Mouse (Mus musculus) CH12F3 (cell line): Measurements from ENCODE around the gene Igsf10.
"Not testable (repeated sequence)": the region's sequence is repeated elsewhere in the genome, so short reads cannot be mapped to it uniquely, and the experiment has no call there.

ENCODE experiments used
- in situ Hi-C: fragments of 300-500 bp; cut with MboI; formaldehyde crosslinking; loops from 2 replicates; pipeline ENCODE4 v1.14.3; 2020; ENCODE audit warnings: low sequenced_read_pairs

Igsf10 gene

DNA sequence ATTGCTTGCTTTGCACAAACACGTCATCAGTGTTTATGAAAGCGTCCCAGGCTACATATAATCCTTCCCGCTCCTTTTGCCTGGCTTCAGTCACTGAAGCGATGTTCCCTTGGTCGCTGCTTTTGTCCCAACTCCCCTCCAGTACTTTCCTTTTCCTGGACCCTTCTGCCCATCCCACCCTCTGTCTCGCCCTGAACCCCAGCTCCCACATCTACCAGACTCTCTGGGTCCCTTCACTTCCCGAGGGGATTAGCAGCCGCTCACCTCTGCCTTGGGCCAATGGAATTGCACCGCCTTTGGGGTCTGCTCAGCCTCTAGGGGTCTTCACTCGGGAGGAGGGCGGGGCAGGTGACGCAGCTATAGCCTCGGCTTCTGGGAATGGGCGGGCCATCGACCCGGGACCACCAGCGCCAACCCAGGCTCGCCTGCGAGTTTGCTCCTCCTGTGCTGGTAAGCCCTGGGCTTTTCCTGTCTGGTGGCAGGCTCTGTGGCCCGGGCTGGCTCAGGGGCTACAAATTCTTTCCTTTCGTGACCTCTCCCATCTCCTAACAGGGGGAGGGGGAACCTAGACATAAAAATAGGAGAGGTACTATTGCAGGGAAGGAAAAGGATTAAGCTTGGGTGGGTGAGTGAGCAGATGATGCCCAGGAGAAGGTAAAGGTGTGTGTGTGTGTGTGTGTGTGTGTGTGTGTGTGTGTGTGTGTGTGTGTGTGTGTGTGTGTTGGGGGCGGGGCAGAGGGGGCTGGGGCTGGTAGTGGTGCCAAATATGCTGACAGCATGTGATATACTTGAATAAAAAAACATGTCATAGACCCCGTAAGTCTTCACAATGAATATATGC lies at the start of gene Igsf10:
TSS of gene Igsf10 (minus strand) at position 330 of the 841 bp plus-strand sequence.
- in situ Hi-C loops, result no loop called here

DNA sequence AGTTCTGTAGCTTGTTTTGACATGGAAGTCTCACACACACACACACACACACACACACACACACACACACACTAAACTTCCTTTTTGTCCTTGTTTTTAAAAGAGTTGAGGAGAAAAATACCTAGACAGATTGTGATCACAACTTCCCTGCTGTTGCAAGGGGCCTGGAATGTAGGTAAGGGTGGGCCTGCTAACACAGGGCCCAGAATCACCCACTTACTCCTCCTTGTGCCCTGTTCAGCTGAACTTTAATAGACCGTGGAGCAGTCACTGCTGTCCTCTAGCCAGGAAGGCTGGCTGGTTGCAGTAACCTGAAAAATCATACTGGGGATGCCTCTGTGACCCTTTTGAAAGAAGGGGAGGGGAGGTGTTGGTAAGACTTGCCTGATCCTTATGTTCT lies 41.4 kb upstream of the Igsf10 start:
- in situ Hi-C loops, result no loop called here

DNA sequence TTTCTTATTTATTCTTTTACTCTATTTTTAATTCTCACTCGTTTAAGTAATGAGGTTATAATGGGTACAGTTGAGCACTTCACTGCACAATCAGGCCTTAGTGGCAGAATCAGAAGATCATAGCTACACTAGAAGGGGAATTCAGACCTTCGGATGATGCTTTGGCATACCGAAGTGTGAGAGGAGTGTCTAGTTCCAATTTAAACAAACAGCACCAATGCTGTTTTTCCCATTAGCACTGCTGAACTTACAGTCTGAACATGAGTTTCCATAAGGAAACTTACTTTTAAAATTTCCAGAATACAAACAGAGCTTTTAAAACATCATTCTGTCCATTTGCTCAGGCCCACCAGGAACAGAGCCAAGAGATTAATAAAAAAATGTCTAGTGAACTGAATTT lies 40.8 kb upstream of the Igsf10 start:
- in situ Hi-C loops, result no loop called here

DNA sequence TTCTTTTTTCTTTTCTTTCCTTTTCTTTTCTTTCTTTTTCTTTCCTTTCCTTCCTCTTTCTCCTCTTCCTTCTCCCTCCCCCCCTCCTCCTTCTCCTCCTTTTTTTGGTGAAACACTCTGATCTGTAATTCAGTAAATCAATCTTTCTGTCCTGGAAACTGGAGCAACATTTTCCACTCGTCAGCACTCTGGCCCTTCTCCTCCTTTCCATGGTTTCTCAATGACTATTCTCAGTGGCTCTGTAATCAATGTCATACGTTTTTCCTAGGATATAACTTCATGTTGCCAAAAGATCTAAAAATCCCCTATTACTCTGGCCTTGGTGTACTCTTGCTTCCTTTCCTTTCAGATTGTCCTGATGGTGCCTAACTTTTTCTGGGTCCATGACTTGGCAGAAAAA lies 40.1 kb upstream of the Igsf10 start:
- in situ Hi-C loops, result no loop called here

DNA sequence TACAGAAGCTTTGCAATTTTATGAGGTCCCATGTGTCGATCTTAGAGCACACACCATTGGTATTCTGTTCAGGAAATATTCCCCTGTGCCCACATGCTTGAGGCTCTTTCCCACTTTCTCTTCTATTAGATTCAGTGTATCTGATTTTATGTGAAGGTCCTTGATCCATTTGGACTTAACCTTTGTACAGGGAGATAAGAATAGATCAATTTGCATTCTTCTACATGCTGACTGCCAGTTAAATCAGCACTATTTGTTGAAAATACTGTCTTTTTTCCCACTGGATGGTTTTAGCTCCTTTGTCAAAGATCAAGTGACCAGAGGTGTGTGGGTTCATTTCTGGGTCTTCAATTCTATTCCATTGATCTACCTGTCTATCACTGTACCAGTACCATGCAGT lies 34.6 kb upstream of the Igsf10 start:
- in situ Hi-C loops, result not testable (repeated sequence)

DNA sequence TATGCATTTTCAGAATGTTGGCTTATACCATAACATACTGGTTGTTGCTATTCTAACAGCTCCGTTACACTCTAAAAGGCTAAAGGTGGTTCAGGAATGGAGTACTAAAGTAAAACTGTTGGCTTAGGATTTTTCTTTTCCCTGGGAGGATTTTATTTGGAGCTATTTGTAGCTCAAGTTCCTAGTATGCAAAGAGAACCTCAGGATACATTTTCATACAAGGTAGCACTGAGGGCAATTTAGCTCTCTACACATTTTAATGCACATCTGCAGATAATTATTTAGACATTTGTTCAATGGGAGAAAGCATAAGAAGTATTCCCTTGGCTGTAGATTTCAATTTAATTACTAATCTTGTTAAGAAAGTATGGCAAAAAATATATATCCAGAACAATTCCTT lies 17.7 kb upstream of the Igsf10 start:
- in situ Hi-C loops, result no loop called here

DNA sequence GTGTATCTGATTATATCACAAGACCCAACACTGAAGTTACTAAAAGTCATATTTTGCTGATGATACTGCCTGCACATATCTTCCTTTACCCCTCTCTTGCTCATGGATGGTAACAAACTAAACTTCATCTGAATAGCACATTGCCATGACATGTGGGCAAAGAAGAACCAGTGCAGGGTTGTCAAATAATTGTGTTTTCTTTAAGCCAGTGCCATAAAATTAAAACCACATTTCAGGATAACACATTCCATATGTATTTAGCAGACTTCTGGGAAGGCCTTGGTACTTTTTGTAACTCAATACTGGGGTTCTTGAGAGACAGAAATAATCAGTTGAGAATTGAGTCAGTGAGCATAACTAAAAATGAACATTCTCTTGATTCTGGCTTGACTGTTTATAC lies 15.9 kb upstream of the Igsf10 start:
- in situ Hi-C loops, result no loop called here

DNA sequence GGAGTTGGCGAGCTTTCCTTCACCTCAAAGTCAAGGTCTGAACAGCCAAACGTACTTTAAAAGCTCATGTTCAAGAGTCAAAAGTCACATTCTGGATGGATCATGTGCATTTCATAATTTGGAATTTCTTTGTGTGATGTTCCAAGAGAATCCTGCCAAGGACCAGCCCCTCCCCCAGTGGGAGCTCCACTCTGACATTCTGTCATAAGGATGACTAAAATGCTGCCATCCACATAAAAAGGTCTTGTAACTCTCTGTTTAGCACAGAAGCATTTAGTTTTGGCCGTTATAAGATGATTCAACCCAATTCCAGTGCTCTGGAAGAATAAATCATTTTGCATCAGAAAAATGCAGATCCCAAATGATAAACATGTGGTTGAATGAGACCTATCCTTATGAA lies 10.0 kb upstream of the Igsf10 start:
- in situ Hi-C loops, result no loop called here

DNA sequence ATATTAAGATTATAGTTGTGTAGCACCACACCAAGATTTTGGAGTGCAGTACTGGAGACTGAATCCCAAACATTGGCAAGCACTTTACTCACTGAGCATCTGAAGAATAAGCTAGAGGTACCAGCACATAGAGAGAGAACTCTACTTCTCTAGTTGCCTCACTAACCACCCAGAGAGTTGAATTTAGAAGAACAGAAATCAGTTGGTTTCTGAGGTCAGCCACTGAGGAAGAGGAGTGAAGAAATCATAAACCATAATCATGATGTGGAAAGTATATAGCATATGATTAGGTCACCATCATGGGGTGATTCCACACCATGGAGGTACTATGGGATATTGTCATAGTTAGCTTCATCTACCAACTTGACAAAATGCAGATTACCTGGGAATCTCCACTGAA lies 7.6 kb upstream of the Igsf10 start:
- in situ Hi-C loops, result no loop called here

DNA sequence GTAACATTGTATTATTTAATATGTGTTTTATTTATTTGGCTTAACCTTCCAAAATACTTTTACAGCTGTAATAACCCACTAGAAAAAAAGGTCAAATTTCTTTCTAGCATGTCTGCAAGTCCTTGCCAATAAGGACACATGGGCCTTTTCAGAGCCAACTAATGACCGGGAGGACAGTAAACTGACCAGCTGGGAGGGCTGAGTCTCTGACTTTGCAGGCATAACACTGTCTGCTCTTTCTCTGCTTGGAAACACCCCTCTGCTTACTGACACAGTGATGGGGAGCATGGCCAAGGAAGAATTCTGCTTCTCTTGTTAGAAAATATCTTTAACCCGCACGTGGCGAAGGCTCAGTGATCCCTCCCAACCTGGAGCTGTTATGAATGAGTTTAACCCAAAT lies 1.2 kb downstream of the Igsf10 start:
- in situ Hi-C loops, result no loop called here

DNA sequence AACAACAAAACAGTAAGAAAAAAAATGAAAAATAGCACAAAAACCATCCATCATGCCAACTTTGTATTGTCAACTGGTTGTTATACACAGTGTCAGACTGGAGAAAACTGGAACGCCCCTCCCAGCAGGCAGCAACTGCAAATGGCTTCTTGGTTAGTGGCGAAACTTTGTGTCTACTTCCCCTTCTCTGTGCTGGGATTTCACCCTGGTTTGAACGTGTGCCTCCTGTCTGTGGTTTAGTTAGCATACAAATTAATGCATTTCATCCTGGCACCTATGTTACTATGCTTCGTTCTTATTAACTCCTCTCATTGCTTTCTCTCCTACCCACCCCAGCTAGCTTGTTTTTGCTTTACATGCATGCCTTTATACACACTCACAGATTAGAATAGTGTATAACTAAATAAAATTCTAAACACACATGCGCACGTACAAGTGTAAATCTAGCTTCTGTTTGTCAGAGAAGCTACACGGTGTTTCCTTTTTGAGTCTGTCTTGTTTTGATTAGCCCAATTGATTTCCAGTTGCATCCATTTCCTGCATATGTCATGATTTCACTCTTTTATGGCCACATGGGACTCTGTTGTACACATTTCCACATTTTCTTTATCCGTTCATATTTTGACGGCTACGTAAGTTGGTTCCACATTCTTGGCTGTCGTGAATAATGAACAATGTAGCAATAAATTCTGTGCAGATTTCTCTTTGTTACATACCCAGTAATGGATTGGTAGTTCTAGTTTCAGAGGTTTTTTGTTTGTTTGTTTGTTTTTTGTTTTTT lies 2.4 kb downstream of the Igsf10 start:
- in situ Hi-C loops, result no loop called here

DNA sequence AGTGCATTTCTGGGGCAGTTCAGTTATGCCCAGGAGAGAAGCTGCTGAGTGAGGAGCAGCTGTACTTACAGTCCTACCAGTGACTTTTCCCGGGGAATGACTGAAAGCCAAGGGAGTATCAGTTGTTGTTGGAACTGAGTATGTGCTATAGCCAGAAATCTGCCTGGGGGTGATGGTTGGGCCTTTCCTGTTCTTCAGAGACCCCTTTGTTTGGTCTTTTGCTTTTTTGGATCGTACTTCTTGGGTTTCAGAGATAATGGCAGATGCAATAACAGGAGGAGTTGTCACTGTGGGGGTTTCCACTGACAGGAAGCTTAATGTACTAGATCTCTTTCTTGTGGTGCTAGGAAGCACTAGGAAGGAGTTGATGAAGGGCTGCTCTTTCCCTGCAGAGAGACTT lies 15.7 kb downstream of the Igsf10 start:
- in situ Hi-C loops, result no loop called here

DNA sequence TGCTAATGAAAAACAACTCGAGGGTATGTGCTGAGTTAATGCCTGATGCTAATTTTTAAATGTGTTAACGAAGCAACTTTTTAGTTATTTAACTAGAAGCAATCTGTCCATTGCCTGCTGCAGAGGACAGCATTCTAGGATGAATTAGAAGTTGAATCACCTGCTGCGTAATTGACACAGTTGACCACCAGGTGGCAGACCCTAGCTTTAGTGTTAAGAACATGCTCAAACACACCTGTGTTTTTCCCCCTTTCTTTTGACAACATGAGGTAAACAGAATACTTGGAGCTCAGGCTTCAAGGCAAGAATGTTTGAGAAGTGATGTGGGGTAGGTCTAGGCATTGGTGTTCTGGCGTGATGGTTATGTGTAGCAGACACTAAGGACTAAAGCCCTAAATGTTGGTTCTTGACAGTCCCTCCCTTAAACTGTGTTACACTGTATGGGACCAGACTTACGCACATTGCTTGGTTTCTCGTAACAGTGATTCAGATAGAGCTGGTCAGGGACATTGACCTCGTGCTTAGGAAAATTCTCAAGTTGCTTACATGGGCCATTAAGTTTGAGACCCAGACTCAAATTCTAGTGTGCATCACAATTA lies 22.8 kb downstream of the Igsf10 start:
- in situ Hi-C loops, result no loop called here

DNA sequence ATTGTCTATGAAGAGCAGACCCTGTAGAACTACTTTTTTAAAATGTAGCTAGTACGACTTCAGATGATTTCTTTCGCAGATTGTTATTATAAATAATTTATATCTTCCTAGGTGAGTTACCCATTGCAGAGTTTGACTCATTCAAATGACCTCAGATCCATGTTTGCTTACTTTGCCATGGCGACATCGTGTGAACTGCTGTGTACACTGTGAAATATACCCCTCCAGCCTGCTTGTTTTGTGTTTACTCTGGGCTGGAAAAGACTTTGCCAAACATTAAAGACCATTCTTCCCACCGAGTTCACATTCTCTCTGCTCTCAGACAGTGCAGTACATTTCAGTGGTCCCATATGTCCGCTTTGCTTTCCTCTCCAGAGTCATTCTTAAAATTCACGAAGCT lies 28.1 kb downstream of the Igsf10 start:
- in situ Hi-C loops, result no loop called here

DNA sequence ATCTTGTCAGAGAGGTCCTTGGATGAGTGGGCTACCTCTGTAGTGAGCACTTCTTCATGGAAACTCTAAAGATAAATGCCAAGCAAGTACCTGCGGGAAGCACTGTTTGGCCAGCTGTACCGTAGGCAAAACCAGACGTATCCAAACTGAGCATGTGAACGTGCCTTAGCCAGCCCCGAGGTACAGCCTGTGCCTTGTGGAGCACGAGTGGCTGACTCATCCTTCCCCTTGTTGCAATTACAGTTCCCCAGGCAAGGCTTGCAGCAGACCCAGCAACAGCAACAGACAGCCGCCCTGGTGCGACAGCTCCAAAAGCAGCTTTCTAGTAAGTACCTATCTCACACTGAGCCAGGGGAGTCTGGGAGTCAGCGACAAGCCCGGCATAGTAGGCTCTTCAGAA lies 31.6 kb downstream of the Igsf10 start:
- in situ Hi-C loops, result no loop called here

DNA sequence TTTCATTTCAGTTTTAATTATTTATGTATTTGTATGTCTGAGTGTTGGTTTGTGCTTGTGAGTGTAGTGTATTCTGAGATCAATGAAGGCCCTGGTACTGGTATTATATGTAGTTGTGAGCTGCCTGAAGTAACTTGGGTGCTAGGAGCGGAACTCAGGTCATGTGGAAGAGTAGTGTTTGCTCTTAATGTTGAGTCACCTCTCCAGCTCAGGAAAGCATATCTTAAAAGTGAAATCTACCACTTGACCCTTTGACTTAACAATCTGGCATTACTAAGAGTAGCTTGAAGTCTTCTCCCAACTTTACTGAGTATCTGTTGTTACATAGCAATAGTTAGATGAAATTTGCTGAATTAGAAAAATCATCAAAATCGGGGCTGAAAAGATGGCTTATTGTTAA lies 38.7 kb downstream of the Igsf10 start:
- in situ Hi-C loops, result no loop called here

DNA sequence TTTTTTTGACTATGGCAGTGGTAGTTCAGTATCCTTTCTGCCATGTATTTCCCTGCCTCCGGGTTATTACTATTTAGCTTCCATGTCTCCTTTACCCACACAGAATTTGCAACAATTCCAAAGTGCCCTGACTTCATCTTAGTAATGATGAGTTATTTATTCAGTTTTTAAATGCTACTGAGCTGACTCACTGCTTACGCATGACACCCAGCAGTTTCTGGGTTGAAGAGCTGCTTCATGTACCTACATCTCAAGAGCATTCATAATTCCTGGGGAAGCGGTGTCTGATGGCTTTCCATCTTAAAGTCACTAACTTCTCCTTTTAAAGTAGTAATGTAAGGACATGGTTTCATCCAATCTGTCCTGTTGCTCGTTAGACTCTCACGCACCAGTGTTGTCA lies 39.2 kb downstream of the Igsf10 start:
- in situ Hi-C loops, result no loop called here

DNA sequence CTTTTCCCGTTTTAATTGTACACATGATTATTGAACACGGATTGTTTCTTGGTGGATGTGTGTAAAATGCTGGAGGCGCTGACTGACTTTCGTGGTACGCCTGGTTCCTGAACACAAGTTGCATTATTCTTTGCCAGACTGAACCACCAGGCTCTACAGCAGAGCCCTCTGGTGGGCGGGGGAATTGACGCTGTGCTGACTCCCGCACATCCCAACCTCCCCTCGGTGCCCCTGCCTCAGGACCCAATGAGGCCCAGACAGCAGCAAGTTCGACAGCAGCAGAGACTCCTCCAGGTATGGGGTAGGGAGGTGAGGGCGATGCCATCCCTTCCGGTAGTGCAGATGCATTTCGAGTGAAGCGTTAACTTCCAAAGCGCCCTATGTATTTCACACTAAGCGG lies 46.5 kb downstream of the Igsf10 start:
- in situ Hi-C loops, result no loop called here

DNA sequence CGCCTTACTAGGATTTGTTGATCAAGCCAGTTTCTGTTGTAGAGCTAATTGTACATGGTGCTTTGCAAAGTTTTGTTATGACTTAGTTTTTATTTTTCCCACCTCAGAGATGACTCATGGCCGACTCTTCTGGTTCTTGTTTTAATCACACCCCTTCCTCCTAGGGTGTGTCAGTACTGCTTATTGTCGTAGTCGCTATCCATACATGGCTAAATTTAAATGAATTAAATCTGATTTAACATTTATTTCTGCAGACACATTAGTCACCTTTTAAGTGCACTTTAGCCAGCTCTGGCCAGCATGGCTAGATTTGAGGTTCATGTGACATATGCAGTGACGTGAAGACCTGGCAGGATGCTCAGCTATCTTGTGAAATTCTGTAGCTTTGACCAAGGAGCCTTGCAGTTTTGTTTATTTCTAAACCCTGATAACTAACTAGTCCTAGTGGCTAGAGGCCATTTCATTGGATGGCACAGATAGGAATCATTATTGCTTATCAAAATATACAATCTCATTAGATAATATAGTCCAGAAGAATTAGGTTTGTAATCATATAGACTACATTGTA lies 47.5 kb downstream of the Igsf10 start:
- in situ Hi-C loops, result no loop called here

DNA sequence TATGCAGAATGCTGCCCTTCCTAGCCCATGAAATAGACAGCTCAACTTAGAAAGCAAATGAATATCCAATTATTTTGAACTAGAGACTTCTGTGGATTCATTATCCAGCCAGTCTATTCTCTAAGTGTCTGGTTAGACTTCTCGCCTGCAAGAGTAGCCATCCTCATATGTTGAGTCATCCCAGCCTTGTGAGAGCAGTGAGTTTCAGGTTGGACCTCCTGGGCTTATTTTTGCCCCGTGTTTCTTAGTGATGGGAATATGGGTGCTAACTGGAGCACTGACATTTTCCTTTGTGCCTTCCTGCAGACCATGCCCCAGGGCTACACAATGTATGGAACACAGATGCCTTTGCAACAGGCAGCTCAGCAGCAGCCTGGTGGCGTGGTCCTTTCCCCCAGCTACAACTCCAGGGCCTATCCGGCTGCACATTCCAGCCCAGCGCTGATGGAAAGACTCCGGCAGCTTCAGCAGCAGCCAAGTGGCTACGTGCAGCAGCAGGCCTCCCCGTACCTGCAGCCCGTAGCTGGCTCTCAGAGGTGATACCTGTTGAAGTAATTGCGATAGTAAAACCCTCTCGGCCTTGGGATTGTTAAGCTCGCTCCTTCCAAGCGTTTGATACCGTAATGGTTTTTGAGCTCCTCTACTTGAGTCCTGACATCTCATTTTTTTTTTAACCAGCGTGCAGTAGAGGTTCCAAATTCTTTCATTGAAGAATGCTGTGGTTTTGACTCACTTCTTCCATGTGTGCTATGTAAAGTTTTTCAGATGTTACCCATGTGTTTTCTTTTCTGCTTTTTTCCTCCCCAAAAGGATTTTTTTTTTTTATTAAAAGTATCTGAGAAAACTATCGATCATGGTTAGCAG lies 48.3 kb downstream of the Igsf10 start:
- in situ Hi-C loops, result no loop called here
